ENCODE assay signal across 11 mouse cellular contexts in genomic region chr16:20675213-20675612, GRCm38 (mm10). TPM values are rescaled to one million over a fixed set of nuclear protein-coding genes. Genes with fewer than 3 reads are reported as not detected.
A peak's percentile ranks its signal among the peaks of the same experiment; 100 is the strongest.
DNase-seq lines count a peak whose midpoint lies in the region; ATAC-seq and TF ChIP-seq lines count a peak whose summit lies in the region.
"Had no signal": no experiment of that assay in that cellular context is flagged by ENCODE, and none has a peak within 500 bp of the region (broad histone marks: within the 10 kb centered on the region; RNA-seq: fewer than 3 reads in every experiment).

No protein-coding gene starts in this region.

- intact Hi-C loops in heart, postnatal 10 days (cut with DNase I), result no loop called here

- peaks cover 74% of the 10 kb centered on the region for H3K79me2 ChIP-seq in C2C12 (ENCODE audit: control insufficient read depth, insufficient read depth)

- no peak for ATAC-seq in heart, embryonic 14.5 days (ENCODE audit: insufficient number of reproducible peaks, insufficient read depth, low FRiP score, low read depth)
- no peak for ATAC-seq in liver, embryonic 12.5 days
- ATAC-seq: activated CD4-positive, CD25-positive, alpha-beta regulatory T cell, adult 4 months had no signal

- no peaks in the 10 kb centered on the region for H3K9me3 ChIP-seq in heart, embryonic 14.5 days (ENCODE audit: control insufficient read depth, low read length)
- no peaks in the 10 kb centered on the region for H3K9me3 ChIP-seq in liver, embryonic 12.5 days (replicated peaks)

- H3K27ac ChIP-seq in heart, embryonic 14.5 days (replicated peaks in 1 of 2; ENCODE audit: control insufficient read depth in 1 of 2, insufficient read depth in 1 of 2, low read depth in 2 of 2, low read length in 2 of 2), result no peak overlapping the region
- H3K27ac ChIP-seq in bone marrow macrophage, adult 2 months (ENCODE audit: insufficient read depth, low read depth, low read length), result no peak overlapping the region
- peak overlapping the region; percentile 93 for H3K27ac ChIP-seq in liver, embryonic 12.5 days
- H3K27ac ChIP-seq in cerebellum, adult 2 months (ENCODE audit: insufficient read depth, low read length), result no peak overlapping the region
- H3K27ac ChIP-seq: kidney, postnatal 0 days had no signal

- DNase-seq in heart, postnatal 10 days, result no peak
- DNase-seq in cerebellum, adult 2 months, result no peak
- no peak for DNase-seq in urinary bladder, postnatal 25 days (ENCODE audit: low spot score)
- DNase-seq: lung, postnatal 14 days; right cerebral cortex, postnatal 4 days had no signal

- H3K79me3 ChIP-seq in C2C12 (ENCODE audit: low read depth), result peaks cover 60% of the 10 kb centered on the region

- TF ChIP-seq CTCF in C2C12 (IDR thresholded peaks at IDR 0.05; ENCODE audit: control insufficient read depth, insufficient read depth, insufficient read length), result no peak
- no peak for TF ChIP-seq CTCF in bone marrow macrophage, adult 2 months (IDR thresholded peaks at IDR 0.05; ENCODE audit: low read depth, low read length)
- TF ChIP-seq CTCF in cerebellum, adult 2 months (IDR thresholded peaks at IDR 0.05; ENCODE audit: borderline replicate concordance, insufficient read depth, low read depth, low read length), result no peak

- H3K4me1 ChIP-seq in heart, embryonic 14.5 days (ENCODE audit: control insufficient read depth in 2 of 2, insufficient read depth in 2 of 2, low read length in 2 of 2), result peaks cover 8 to 37% of the 10 kb centered on the region in 2 experiments
- H3K4me1 ChIP-seq in bone marrow macrophage, adult 2 months (ENCODE audit: control insufficient read depth, insufficient read depth, low read length), result peaks cover 36% of the 10 kb centered on the region
- peaks cover 57% of the 10 kb centered on the region for H3K4me1 ChIP-seq in liver, embryonic 12.5 days
- H3K4me1 ChIP-seq in cerebellum, adult 2 months (ENCODE audit: control insufficient read depth, insufficient read depth, low read length), result peaks cover 19% of the 10 kb centered on the region

- no peaks in the 10 kb centered on the region for H3K27me3 ChIP-seq in heart, embryonic 14.5 days (ENCODE audit: control insufficient read depth, insufficient read depth, low read length)
- H3K27me3 ChIP-seq in C2C12 (ENCODE audit: control insufficient read depth, insufficient read depth, insufficient read length), result no peaks in the 10 kb centered on the region
- H3K27me3 ChIP-seq in liver, embryonic 12.5 days (replicated peaks), result no peaks in the 10 kb centered on the region
- no peaks in the 10 kb centered on the region for H3K27me3 ChIP-seq in cerebellum, adult 2 months (ENCODE audit: control insufficient read depth, insufficient read depth, low read length)

- H3K36me3 ChIP-seq in heart, embryonic 14.5 days (ENCODE audit: control insufficient read depth, insufficient read depth, low read length), result peaks cover 59% of the 10 kb centered on the region
- peaks cover 59% of the 10 kb centered on the region for H3K36me3 ChIP-seq in C2C12 (ENCODE audit: control insufficient read depth, insufficient read depth)
- peaks cover 63% of the 10 kb centered on the region for H3K36me3 ChIP-seq in liver, embryonic 12.5 days

- no peak overlapping the region for H3ac ChIP-seq in C2C12 (ENCODE audit: control insufficient read depth, insufficient read length, low read depth)

- peak overlapping the region; percentile 96; the same call in 1 of the 2 replicates for H3K9ac ChIP-seq in heart, embryonic 14.5 days (ENCODE audit: low read length)
- H3K9ac ChIP-seq in liver, embryonic 12.5 days, result peak overlapping the region; percentile 99

- WGBS in heart, embryonic 14.5 days, result 82% methylated on average over 6 of the region's 6 CpGs
- WGBS in liver, embryonic 12.5 days (ENCODE audit: insufficient replicate concordance), result 79% methylated on average over 6 of the region's 6 CpGs
- 82% methylated on average over 6 of the region's 6 CpGs for WGBS in cerebellum, adult 2 months

- no peak for TF ChIP-seq POLR2A in bone marrow macrophage, adult 2 months (IDR thresholded peaks at IDR 0.05; ENCODE audit: borderline replicate concordance, low read depth, low read length)
- TF ChIP-seq POLR2A in cerebellum, adult 2 months (IDR thresholded peaks at IDR 0.05; ENCODE audit: borderline replicate concordance, insufficient read depth, low read length), result no peak

- H3K4me2 ChIP-seq in heart, embryonic 14.5 days (ENCODE audit: low read length), result no peak overlapping the region
- peak overlapping the region; percentile 89 for H3K4me2 ChIP-seq in liver, embryonic 12.5 days

- no peak overlapping the region for H3K4me3 ChIP-seq in heart, embryonic 14.5 days (ENCODE audit: control insufficient read depth in 1 of 2, insufficient read depth in 1 of 2, low read depth in 1 of 2, low read length in 2 of 2)
- peak overlapping the region; percentile 11 for H3K4me3 ChIP-seq in C2C12 (ENCODE audit: insufficient read depth, poor library complexity, severe bottlenecking)
- H3K4me3 ChIP-seq in bone marrow macrophage, adult 2 months (ENCODE audit: insufficient read depth, low read length), result 0 out of 2 replicates have a peak overlapping the region, but pooled peaks have one; percentile 11
- H3K4me3 ChIP-seq in liver, embryonic 12.5 days, result peak overlapping the region; percentile 99
- H3K4me3 ChIP-seq in cerebellum, adult 2 months (replicated peaks; ENCODE audit: insufficient read depth, low read depth, low read length), result no peak overlapping the region

TF ChIP-seq in C2C12, 6 proteins besides CTCF, POLR2A, EP300 and RAD21:
- no peak for TF ChIP-seq USF1 (IDR thresholded peaks at IDR 0.05; ENCODE audit: low read depth)
- no peak for TF ChIP-seq FOSL1 (IDR thresholded peaks at IDR 0.05; ENCODE audit: insufficient read depth, low read length, poor library complexity, severe bottlenecking)
- no peak for TF ChIP-seq MYOG (IDR thresholded peaks at IDR 0.05; ENCODE audit: control insufficient read depth, extremely low read depth, insufficient read length)
- TF ChIP-seq CEBPB (IDR thresholded peaks at IDR 0.05; ENCODE audit: low read depth), result no peak
- TF ChIP-seq MYOD1 (IDR thresholded peaks at IDR 0.05; ENCODE audit: control insufficient read depth, insufficient read length, low read depth), result no peak
- TF ChIP-seq MAX (IDR thresholded peaks at IDR 0.05), result no peak

RNA-seq across cellular contexts. Expression of gene Eif4g1, which starts 7.1 kb away (rescaled TPM):
- 96.6 and 107 TPM in 2 replicates for polyA plus RNA-seq in heart, embryonic 14.5 days (2014; fragmentation: Nextera tagmentation; extraction: Ambion mirVana)
- 100 to 1,000 TPM; 353 to 356 TPM for total RNA-seq in heart, postnatal 10 days (2021)
- polyA plus RNA-seq in C2C12 (2012; fragmentation: generic; extraction: Trizol), result 342 TPM
- 101 and 119 TPM in 2 replicates for polyA plus RNA-seq in bone marrow macrophage, adult 2 months (2012; ENCODE audit: insufficient read depth, insufficient read length, missing spikeins)
- polyA plus RNA-seq in liver, embryonic 12.5 days (2016; fragmentation: Nextera tagmentation; extraction: Ambion mirVana), result 180 and 187 TPM in 2 replicates
- polyA plus RNA-seq in cerebellum, adult 2 months (2012; rRNA removed), result 184 and 193 TPM in 2 replicates

RNA-seq across cellular contexts. Expression of gene Fam131a, which starts 17.8 kb away (rescaled TPM):
- 7.1 and 7.2 TPM in 2 replicates for polyA plus RNA-seq in heart, embryonic 14.5 days (2014; fragmentation: Nextera tagmentation; extraction: Ambion mirVana)
- 10 to 100 TPM; 16.0 to 18.9 TPM for total RNA-seq in heart, postnatal 10 days (2021)
- 0.05 TPM for polyA plus RNA-seq in C2C12 (2012; fragmentation: generic; extraction: Trizol)
- polyA plus RNA-seq in bone marrow macrophage, adult 2 months (2012; ENCODE audit: insufficient read depth, insufficient read length, missing spikeins), result 6.2 and 7.6 TPM in 2 replicates
- 2.1 and 2.6 TPM in 2 replicates for polyA plus RNA-seq in liver, embryonic 12.5 days (2016; fragmentation: Nextera tagmentation; extraction: Ambion mirVana)
- 123 and 137 TPM in 2 replicates for polyA plus RNA-seq in cerebellum, adult 2 months (2012; rRNA removed)

RNA-seq across cellular contexts. Expression of gene Psmd2, which starts 23.8 kb away (rescaled TPM):
- polyA plus RNA-seq in heart, embryonic 14.5 days (2014; fragmentation: Nextera tagmentation; extraction: Ambion mirVana), result 217 and 231 TPM in 2 replicates
- total RNA-seq in heart, postnatal 10 days (2021), result 100 to 1,000 TPM; 195 TPM
- 297 TPM for polyA plus RNA-seq in C2C12 (2012; fragmentation: generic; extraction: Trizol)
- polyA plus RNA-seq in bone marrow macrophage, adult 2 months (2012; ENCODE audit: insufficient read depth, insufficient read length, missing spikeins), result 147 and 191 TPM in 2 replicates
- polyA plus RNA-seq in liver, embryonic 12.5 days (2016; fragmentation: Nextera tagmentation; extraction: Ambion mirVana), result 277 and 289 TPM in 2 replicates
- 203 and 204 TPM in 2 replicates for polyA plus RNA-seq in cerebellum, adult 2 months (2012; rRNA removed)

RNA-seq across cellular contexts. Expression of gene Polr2h, which starts 42.3 kb away (rescaled TPM):
- polyA plus RNA-seq in heart, embryonic 14.5 days (2014; fragmentation: Nextera tagmentation; extraction: Ambion mirVana), result 53.2 and 58.4 TPM in 2 replicates
- total RNA-seq in heart, postnatal 10 days (2021), result 10 to 100 TPM; 12.5 to 13.2 TPM
- polyA plus RNA-seq in C2C12 (2012; fragmentation: generic; extraction: Trizol), result 104 TPM
- polyA plus RNA-seq in bone marrow macrophage, adult 2 months (2012; ENCODE audit: insufficient read depth, insufficient read length, missing spikeins), result 10.1 and 17.5 TPM in 2 replicates
- 66.1 and 68.4 TPM in 2 replicates for polyA plus RNA-seq in liver, embryonic 12.5 days (2016; fragmentation: Nextera tagmentation; extraction: Ambion mirVana)
- polyA plus RNA-seq in cerebellum, adult 2 months (2012; rRNA removed), result 38.6 and 41.2 TPM in 2 replicates

RNA-seq across cellular contexts. Expression of gene Clcn2, which starts 42.3 kb away (rescaled TPM):
- 4.0 and 5.1 TPM in 2 replicates for polyA plus RNA-seq in heart, embryonic 14.5 days (2014; fragmentation: Nextera tagmentation; extraction: Ambion mirVana)
- total RNA-seq in heart, postnatal 10 days (2021), result 1 to 10 TPM; 3.3 to 3.5 TPM
- 5.8 TPM for polyA plus RNA-seq in C2C12 (2012; fragmentation: generic; extraction: Trizol)
- polyA plus RNA-seq in bone marrow macrophage, adult 2 months (2012; ENCODE audit: insufficient read depth, insufficient read length, missing spikeins), result 1.0 and 1.6 TPM in 2 replicates
- 14.0 and 14.5 TPM in 2 replicates for polyA plus RNA-seq in liver, embryonic 12.5 days (2016; fragmentation: Nextera tagmentation; extraction: Ambion mirVana)
- polyA plus RNA-seq in cerebellum, adult 2 months (2012; rRNA removed), result 94.4 and 97.2 TPM in 2 replicates

Comparison
In these comparisons a context has a peak if more than half of its experiments do, and no peak if none do; other contexts are left out.
1. H3K4me3 ChIP-seq: peak in C2C12 (single experiment), bone marrow macrophage, adult 2 months (single experiment) and liver, embryonic 12.5 days (single experiment); none in heart, embryonic 14.5 days (0 of 2) and cerebellum, adult 2 months (single experiment).
2. RNA of gene Fam131a, which starts 17.8 kb away (polyA plus RNA-seq): 123 to 137 TPM in cerebellum, adult 2 months; 7.1 to 7.2 TPM in heart, embryonic 14.5 days, 6.2 to 7.6 TPM in bone marrow macrophage, adult 2 months, 2.1 to 2.6 TPM in liver, embryonic 12.5 days and 0.05 TPM in C2C12 (single experiment); every median in the first group is over 10 times any median in the second.